Mouse (Mus musculus) retina, postnatal 7 days (tissue): ENCODE data around the gene Pstpip1.

Experiments used
- DNase-seq: peaks from one replicate; pipeline ENCODE4 v3.0.0-alpha.2; 2012; ENCODE audit warnings: low read depth, low spot score

Pstpip1 gene

GRCm38 (mm10) chr9:56089778-56090520, at the start of gene Pstpip1:
TSS of gene Pstpip1 (plus strand) at chr9:56089962.
- peak; percentile 9 for DNase-seq

GRCm38 (mm10) chr9:56041372-56042180, 48.2 kb upstream of the Pstpip1 start, which contains the start of gene Rcn2:
TSS of gene Rcn2 (plus strand) at chr9:56041845.
- peak; percentile 83 for DNase-seq

- no peak for DNase-seq
Observed at GRCm38 (mm10) chr9:56042181-56042621, 47.6 kb upstream of the Pstpip1 start.

- no peak for DNase-seq
Observed at GRCm38 (mm10) chr9:56053796-56054195, 36.0 kb upstream of the Pstpip1 start.

- DNase-seq: no peak
Observed at GRCm38 (mm10) chr9:56056147-56056546, 33.6 kb upstream of the Pstpip1 start.

- no peak for DNase-seq
Observed at GRCm38 (mm10) chr9:56062336-56062735, 27.4 kb upstream of the Pstpip1 start.

GRCm38 (mm10) chr9:56065011-56065410, 24.8 kb upstream of the Pstpip1 start:
- no peak for DNase-seq

- no peak for DNase-seq
Observed at GRCm38 (mm10) chr9:56067964-56068363, 21.8 kb upstream of the Pstpip1 start.

- DNase-seq: no peak
Observed at GRCm38 (mm10) chr9:56068630-56069029, 21.1 kb upstream of the Pstpip1 start.

- DNase-seq: no peak
Observed at GRCm38 (mm10) chr9:56072861-56073260, 16.9 kb upstream of the Pstpip1 start.

GRCm38 (mm10) chr9:56074863-56075262, 14.9 kb upstream of the Pstpip1 start:
- DNase-seq: no peak

GRCm38 (mm10) chr9:56075264-56075663, 14.5 kb upstream of the Pstpip1 start:
- DNase-seq: peak; percentile 63

- DNase-seq: no peak
Observed at GRCm38 (mm10) chr9:56075901-56076620, 13.7 kb upstream of the Pstpip1 start.

- DNase-seq: no peak
Observed at GRCm38 (mm10) chr9:56079587-56079986, 10.2 kb upstream of the Pstpip1 start.

- no peak for DNase-seq
Observed at GRCm38 (mm10) chr9:56086524-56086923, 3.2 kb upstream of the Pstpip1 start.

GRCm38 (mm10) chr9:56090546-56091225, 924 bp downstream of the Pstpip1 start:
- no peak for DNase-seq

- DNase-seq: no peak
Observed at GRCm38 (mm10) chr9:56092102-56092501, 2.3 kb downstream of the Pstpip1 start.

- DNase-seq: no peak
Observed at GRCm38 (mm10) chr9:56097584-56098298, 8.0 kb downstream of the Pstpip1 start.

GRCm38 (mm10) chr9:56100041-56100522, 10.3 kb downstream of the Pstpip1 start:
- DNase-seq: no peak

GRCm38 (mm10) chr9:56101022-56101421, 11.3 kb downstream of the Pstpip1 start:
- DNase-seq: no peak

GRCm38 (mm10) chr9:56104921-56105320, 15.2 kb downstream of the Pstpip1 start:
- DNase-seq: no peak
